Mouse (Mus musculus) gastrocnemius, adult 18-20 months (tissue): ENCODE measurements around the gene Plcb3. TPM values are rescaled to one million over a fixed set of nuclear protein-coding genes. Genes with fewer than 3 reads are reported as not detected.
"Not testable (repeated sequence)": the region's sequence is repeated elsewhere in the genome, so short reads cannot be mapped to it uniquely, and the experiment has no call there.

ENCODE experiments used
- DNase-seq: peaks from one replicate; pipeline ENCODE4 v3.0.0; 2021; ENCODE audit warnings: low spot score
- total RNA-seq, 2 experiments: library from RNA; stranded (reverse); gene quantifications; 2 replicates each; pipeline ENCODE4 v1.2.3; 2021

Plcb3 gene
- total RNA-seq, 2 experiments from 2014 or later = 10.2 to 11.3 TPM

GRCm38 (mm10) chr19:6920741-6921636, 55.3 kb downstream of the Plcb3 start:
- DNase-seq = peak; percentile 52

GRCm38 (mm10) chr19:6919876-6920740, 56.2 kb downstream of the Plcb3 start:
- DNase-seq = peak; percentile 54

- no peak for DNase-seq
Measured at GRCm38 (mm10) chr19:6919431-6919830, 56.8 kb downstream of the Plcb3 start.

- DNase-seq = no peak
Measured at GRCm38 (mm10) chr19:6918321-6918720, 57.9 kb downstream of the Plcb3 start.

GRCm38 (mm10) chr19:6916496-6916895, 59.8 kb downstream of the Plcb3 start:
- no peak for DNase-seq

- DNase-seq = no peak
Measured at GRCm38 (mm10) chr19:6915276-6915675, 61.0 kb downstream of the Plcb3 start.

- DNase-seq = no peak
Measured at GRCm38 (mm10) chr19:6914540-6914939, 61.7 kb downstream of the Plcb3 start.

GRCm38 (mm10) chr19:6913991-6914390, 62.3 kb downstream of the Plcb3 start:
- no peak for DNase-seq

GRCm38 (mm10) chr19:6913036-6913435, 63.2 kb downstream of the Plcb3 start:
- DNase-seq = no peak

GRCm38 (mm10) chr19:6912205-6912970, 63.9 kb downstream of the Plcb3 start:
- no peak for DNase-seq

GRCm38 (mm10) chr19:6911101-6912074, 64.9 kb downstream of the Plcb3 start:
- no peak for DNase-seq

- DNase-seq = not testable (repeated sequence)
Measured at GRCm38 (mm10) chr19:6910306-6910705, 66.0 kb downstream of the Plcb3 start.

- DNase-seq = peak; percentile 88
Measured at GRCm38 (mm10) chr19:6909507-6910289, 66.6 kb downstream of the Plcb3 start, which contains the start of the genes Trmt112 and Prdx5. Trmt112 (plus strand) TSS chr19:6909698. Prdx5 (minus strand) TSS chr19:6910106.

- DNase-seq = no peak
Measured at GRCm38 (mm10) chr19:6909021-6909420, 67.2 kb downstream of the Plcb3 start.

GRCm38 (mm10) chr19:6907811-6908540, 68.3 kb downstream of the Plcb3 start:
- no peak for DNase-seq

GRCm38 (mm10) chr19:6907094-6907493, 69.2 kb downstream of the Plcb3 start:
- DNase-seq = no peak

GRCm38 (mm10) chr19:6906199-6906598, 70.1 kb downstream of the Plcb3 start:
- DNase-seq = no peak

- no peak for DNase-seq
Measured at GRCm38 (mm10) chr19:6905498-6906159, 70.6 kb downstream of the Plcb3 start.
